Mouse (Mus musculus) stomach, embryonic 16.5 days (tissue): ENCODE data around the gene Rftn1. TPM values are rescaled to one million over a fixed set of nuclear protein-coding genes. Genes with fewer than 3 reads are reported as not detected.

Experiments used
- ATAC-seq: fragments of 200-750 bp; cut with Nextera tagmentation; 2 replicates; pipeline ENCODE4 v1.8.0; 2017; ENCODE audit warnings: moderate number of reproducible peaks, moderate TSS enrichment; ENCODE audit not compliant: insufficient read depth, low FRiP score
- H3K27ac ChIP-seq: fragments of 300-500 bp; sonication (generic); 2 replicates; pipeline ENCODE4 v1.5.1; 2014; ENCODE audit warnings: low read length
- H3K27me3 ChIP-seq: fragments of 300-500 bp; sonication (generic); 2 replicates; pipeline ENCODE4 v1.6.1; 2014; ENCODE audit warnings: low read length, control low read depth, mixed read lengths; ENCODE audit not compliant: control insufficient read depth, insufficient read depth
- H3K36me3 ChIP-seq: fragments of 300-500 bp; sonication (generic); 2 replicates; pipeline ENCODE4 v1.6.1; 2014; ENCODE audit warnings: low read length; ENCODE audit not compliant: control insufficient read depth, insufficient read depth
- H3K4me1 ChIP-seq: fragments of 300-500 bp; sonication (generic); 2 replicates; pipeline ENCODE4 v1.6.1; 2014; ENCODE audit warnings: low read length, control low read depth, mixed read lengths; ENCODE audit not compliant: control insufficient read depth, insufficient read depth
- H3K4me2 ChIP-seq: fragments of 300-500 bp; sonication (generic); 2 replicates; pipeline ENCODE4 v1.6.1; 2014; ENCODE audit warnings: low read depth, low read length, mixed read lengths
- H3K4me3 ChIP-seq: fragments of 300-500 bp; sonication (generic); replicated peaks from 2 replicates; pipeline ENCODE4 v1.5.1; 2014; ENCODE audit warnings: mild to moderate bottlenecking, low read length
- H3K9ac ChIP-seq: fragments of 300-500 bp; sonication (generic); 2 replicates; pipeline ENCODE4 v1.6.1; 2014; ENCODE audit warnings: low read length
- H3K9me3 ChIP-seq: fragments of 300-500 bp; sonication (generic); replicated peaks from 2 replicates; pipeline ENCODE4 v1.6.1; 2016; ENCODE audit warnings: low read length, control low read depth; ENCODE audit not compliant: control insufficient read depth
- WGBS: fragments of 180-500 bp; shearing (Covaris S2); extraction: QIAGEN DNeasy Blood & Tissue Kit; methylation state at CpG from one replicate; pipeline ENCODE4 v1.1.7; 2014; 5-methylcytosine and 5-hydroxymethylcytosine counted together
- polyA plus RNA-seq: library from polyadenylated mRNA; unstranded; fragments of >200 nt; fragmentation: Nextera tagmentation; extraction: Ambion mirVana; gene quantifications from 2 replicates; pipeline ENCODE4 v1.2.1, GENCODE M21; 2015

Rftn1 gene
- polyA plus RNA-seq, 1 experiment from 2014 or later, result 12.9 TPM

- Histone ChIP-seq H3K9ac (no peak overlapping the region), H3K27me3 (no peaks in the 10 kb centered on the region), H3K4me2 (no peak overlapping the region), H3K36me3 (no peaks in the 10 kb centered on the region), H3K4me1 (no peaks in the 10 kb centered on the region), H3K27ac (no peak overlapping the region), H3K9me3 (no peaks in the 10 kb centered on the region), H3K4me3 (no peak overlapping the region)
- ATAC-seq, result no peak
- WGBS, result 75% methylated on average over 3 of the region's 3 CpGs
Measured at GRCm38 (mm10) chr17:49993631-49994030, 196.8 kb downstream of the Rftn1 start.

GRCm38 (mm10) chr17:49992625-49993603 lies 197.6 kb downstream of the Rftn1 start:
- no peak for ATAC-seq
- H3K4me2 ChIP-seq, result no peak overlapping the region
- WGBS, result 57% methylated on average over 11 of the region's 11 CpGs
- H3K27me3 ChIP-seq, result no peaks in the 10 kb centered on the region
- H3K4me1 ChIP-seq, result no peaks in the 10 kb centered on the region
- H3K4me3 ChIP-seq, result no peak overlapping the region
- H3K27ac ChIP-seq, result no peak overlapping the region
- no peak overlapping the region for H3K9ac ChIP-seq
- H3K9me3 ChIP-seq, result no peaks in the 10 kb centered on the region
- no peaks in the 10 kb centered on the region for H3K36me3 ChIP-seq

- 84% methylated on average over 8 of the region's 8 CpGs for WGBS
- no peak overlapping the region for H3K27ac ChIP-seq
- H3K27me3 ChIP-seq, result no peaks in the 10 kb centered on the region
- H3K9ac ChIP-seq, result no peak overlapping the region
- no peak overlapping the region for H3K4me3 ChIP-seq
- H3K4me1 ChIP-seq, result no peaks in the 10 kb centered on the region
- no peak for ATAC-seq
- H3K4me2 ChIP-seq, result no peak overlapping the region
- no peaks in the 10 kb centered on the region for H3K9me3 ChIP-seq
- no peaks in the 10 kb centered on the region for H3K36me3 ChIP-seq
Measured at GRCm38 (mm10) chr17:49989583-49989982, 200.9 kb downstream of the Rftn1 start.

- WGBS, result 84% methylated on average over 6 of the region's 6 CpGs
- no peak for ATAC-seq
- Histone ChIP-seq H3K4me3 (no peak overlapping the region), H3K4me2 (no peak overlapping the region), H3K36me3 (no peaks in the 10 kb centered on the region), H3K9me3 (no peaks in the 10 kb centered on the region), H3K27ac (no peak overlapping the region; the same call in 1 of the 2 replicates), H3K4me1 (no peaks in the 10 kb centered on the region), H3K9ac (no peak overlapping the region), H3K27me3 (no peaks in the 10 kb centered on the region)
Measured at GRCm38 (mm10) chr17:49987095-49987494, 203.4 kb downstream of the Rftn1 start.

- no peaks in the 10 kb centered on the region for H3K27me3 ChIP-seq
- H3K4me1 ChIP-seq, result no peaks in the 10 kb centered on the region
- no peak overlapping the region for H3K9ac ChIP-seq
- H3K27ac ChIP-seq, result no peak overlapping the region
- H3K4me3 ChIP-seq, result no peak overlapping the region
- H3K4me2 ChIP-seq, result no peak overlapping the region
- no peak for ATAC-seq
- 64% methylated on average over 5 of the region's 5 CpGs for whole genome bisulfite sequencing
- peaks cover 3% of the 10 kb centered on the region; the same call in 1 of the 2 replicates for H3K9me3 ChIP-seq
- no peaks in the 10 kb centered on the region for H3K36me3 ChIP-seq
Measured at GRCm38 (mm10) chr17:49983478-49983877, 207.0 kb downstream of the Rftn1 start.

DNA sequence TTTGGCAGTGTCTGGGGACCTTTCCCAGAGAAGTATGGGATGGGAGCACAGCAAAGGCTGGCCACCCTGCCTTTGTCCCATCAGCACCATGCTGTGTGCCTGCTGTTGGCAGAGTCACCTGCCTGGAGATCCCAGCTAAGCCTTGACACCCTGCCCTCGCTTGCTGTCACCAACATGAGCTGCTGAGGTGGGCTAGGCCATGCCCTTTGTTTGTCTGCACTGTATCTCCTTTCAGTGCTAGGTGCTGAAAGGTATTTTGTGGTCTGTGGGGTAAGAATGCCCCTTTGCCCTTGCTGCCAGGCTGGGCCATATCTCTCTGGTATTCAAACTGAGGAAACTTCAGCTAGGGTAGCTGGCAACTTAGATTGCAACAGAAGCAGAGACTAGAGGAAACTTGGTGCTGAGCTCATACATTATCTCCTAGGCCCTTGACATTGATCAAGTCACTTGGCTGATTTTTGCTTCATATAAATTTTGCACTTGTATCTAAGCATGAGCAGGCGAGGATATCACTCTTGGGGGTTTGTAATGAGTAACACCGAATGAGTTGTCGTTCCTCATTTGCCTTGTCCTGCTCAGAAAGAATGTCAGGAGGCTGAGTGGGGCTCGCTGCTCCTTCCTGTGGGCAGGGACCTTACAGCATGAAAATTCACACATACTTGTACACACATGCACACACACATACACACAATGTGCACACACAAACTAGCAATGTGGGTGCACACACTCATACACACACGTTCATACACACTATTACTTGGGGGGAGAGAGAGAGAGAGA lies 207.7 kb downstream of the Rftn1 start:
- no peak for ATAC-seq
- Histone ChIP-seq H3K9me3 (peaks cover 3% of the 10 kb centered on the region; the same call in 1 of the 2 replicates), H3K4me3 (no peak overlapping the region), H3K9ac (no peak overlapping the region), H3K27ac (no peak overlapping the region), H3K4me1 (no peaks in the 10 kb centered on the region), H3K4me2 (no peak overlapping the region), H3K36me3 (no peaks in the 10 kb centered on the region), H3K27me3 (no peaks in the 10 kb centered on the region)
- 68% methylated on average over 6 of the region's 6 CpGs for WGBS

DNA sequence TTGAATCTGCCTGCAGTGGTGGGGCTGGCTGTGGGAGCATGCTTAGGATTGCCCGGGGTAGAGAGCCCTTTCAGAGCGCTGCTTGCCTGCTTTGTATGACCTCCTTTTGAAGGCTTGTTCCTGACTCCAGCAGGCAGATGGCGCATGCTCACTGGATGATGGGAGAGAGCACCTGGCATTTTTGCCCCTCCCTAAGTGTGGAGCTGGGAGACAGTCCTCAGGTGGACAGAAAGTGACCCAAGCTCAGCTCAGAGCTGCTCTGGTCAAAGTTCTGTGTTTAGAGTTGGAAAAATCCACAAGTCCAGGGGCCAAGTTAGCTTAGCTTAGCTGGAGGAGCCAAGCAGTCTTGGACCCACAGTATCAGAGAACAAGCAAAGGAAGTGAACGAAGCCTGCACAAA lies 208.9 kb downstream of the Rftn1 start:
- Histone ChIP-seq H3K4me2 (no peak overlapping the region), H3K9me3 (peaks cover 3% of the 10 kb centered on the region; the same call in 1 of the 2 replicates), H3K27me3 (no peaks in the 10 kb centered on the region), H3K4me3 (no peak overlapping the region), H3K9ac (no peak overlapping the region), H3K36me3 (no peaks in the 10 kb centered on the region), H3K27ac (no peak overlapping the region), H3K4me1 (no peaks in the 10 kb centered on the region)
- 86% methylated on average over 4 of the region's 4 CpGs for WGBS
- no peak for ATAC-seq

DNA sequence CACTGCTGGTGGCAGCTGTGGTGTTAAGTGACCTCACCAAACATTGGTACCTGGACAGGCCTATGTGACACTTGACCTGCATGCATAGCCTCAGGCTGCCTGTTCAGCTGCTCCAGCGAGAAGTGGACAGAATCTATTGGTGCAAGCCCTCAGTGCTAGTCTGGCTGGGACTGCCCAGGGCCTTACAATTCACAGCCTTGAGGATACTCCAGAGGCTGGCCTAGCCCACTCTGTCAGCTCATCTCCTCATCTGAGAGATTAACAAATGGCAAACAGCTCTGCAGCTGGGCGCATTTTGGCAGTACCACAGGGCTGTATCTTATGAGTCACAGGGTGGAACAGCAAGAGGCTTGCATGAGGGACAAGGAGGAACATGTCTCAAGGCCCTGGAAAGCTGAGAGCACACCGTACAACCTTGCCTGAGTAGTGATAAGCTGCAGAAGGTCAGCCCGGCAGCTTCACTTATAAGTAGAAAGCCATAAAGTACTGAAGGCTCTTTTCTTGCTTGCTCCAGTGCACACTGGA lies 210.7 kb downstream of the Rftn1 start:
- no peak overlapping the region for H3K27ac ChIP-seq
- no peak overlapping the region for H3K4me2 ChIP-seq
- H3K4me3 ChIP-seq, result no peak overlapping the region
- H3K27me3 ChIP-seq, result no peaks in the 10 kb centered on the region
- peaks cover 3% of the 10 kb centered on the region; the same call in 1 of the 2 replicates for H3K9me3 ChIP-seq
- H3K9ac ChIP-seq, result no peak overlapping the region
- no peaks in the 10 kb centered on the region for H3K4me1 ChIP-seq
- ATAC-seq, result no peak
- WGBS, result 88% methylated on average over 4 of the region's 4 CpGs
- H3K36me3 ChIP-seq, result no peaks in the 10 kb centered on the region

- 73% methylated on average over 3 of the region's 3 CpGs for WGBS
- no peak overlapping the region for H3K4me3 ChIP-seq
Measured at GRCm38 (mm10) chr17:49977424-49977790, 213.1 kb downstream of the Rftn1 start.

More at GRCm38 (mm10) chr17:49977424-49977790, 213.1 kb downstream of the Rftn1 start:
- Histone ChIP-seq H3K36me3 (no peaks in the 10 kb centered on the region), H3K4me2 (no peak overlapping the region), H3K9me3 (peaks cover 3% of the 10 kb centered on the region; the same call in 1 of the 2 replicates), H3K27me3 (no peaks in the 10 kb centered on the region), H3K9ac (no peak overlapping the region), H3K27ac (no peak overlapping the region), H3K4me1 (no peaks in the 10 kb centered on the region)
- no peak for ATAC-seq
